Mouse (Mus musculus) T-helper 2 cell (primary cell): ENCODE data around the gene Tmem252.

ENCODE experiments used
- in situ Hi-C: fragments of 300-600 bp; cut with MboI, MseI; formaldehyde crosslinking; loops from one replicate; pipeline ENCODE4 v1.15.1; 2025; ENCODE audit warnings: high pct_unique_total_duplicates

The Tmem252 gene

DNA sequence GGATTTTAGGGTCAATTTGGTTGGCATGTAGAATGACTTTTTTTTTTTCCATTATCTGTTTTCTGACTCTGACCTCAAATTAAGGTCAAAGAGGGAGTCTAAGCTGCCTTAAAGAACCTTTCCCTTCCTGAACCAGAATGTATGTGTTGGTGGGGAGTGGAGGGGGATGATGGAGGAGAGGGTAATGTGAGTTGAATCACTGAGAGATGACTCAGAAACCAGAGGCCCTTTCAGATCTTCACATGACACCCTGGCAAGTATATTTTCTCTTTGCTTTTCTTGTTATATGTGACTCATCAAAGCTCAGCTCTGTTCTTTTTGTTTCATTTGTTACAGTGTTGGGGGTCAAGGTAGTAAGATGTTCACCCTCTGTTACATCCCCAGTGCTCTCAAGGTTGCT, 46.6 kb downstream of the Tmem252 start:
- in situ Hi-C loops: no loop called here

DNA sequence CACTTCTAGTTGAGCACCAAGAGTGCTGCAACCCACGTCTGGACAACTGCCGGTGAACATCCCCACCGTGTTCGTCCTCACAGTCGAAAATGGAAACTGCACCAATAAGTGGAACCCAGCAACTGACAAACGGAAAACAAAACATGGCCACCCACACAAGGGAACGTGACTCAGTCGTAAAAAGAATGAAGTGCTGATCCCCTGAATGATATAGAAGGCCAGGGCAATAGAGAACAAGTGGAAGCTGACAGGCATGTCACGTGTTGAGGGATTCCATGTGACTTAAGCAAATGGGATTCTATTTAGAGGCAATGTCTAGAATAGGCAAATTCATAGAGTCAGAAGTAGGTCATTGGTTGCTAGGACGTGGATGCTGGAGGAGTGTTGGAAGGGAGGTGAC, 50.6 kb downstream of the Tmem252 start:
- in situ Hi-C loops: no loop called here

DNA sequence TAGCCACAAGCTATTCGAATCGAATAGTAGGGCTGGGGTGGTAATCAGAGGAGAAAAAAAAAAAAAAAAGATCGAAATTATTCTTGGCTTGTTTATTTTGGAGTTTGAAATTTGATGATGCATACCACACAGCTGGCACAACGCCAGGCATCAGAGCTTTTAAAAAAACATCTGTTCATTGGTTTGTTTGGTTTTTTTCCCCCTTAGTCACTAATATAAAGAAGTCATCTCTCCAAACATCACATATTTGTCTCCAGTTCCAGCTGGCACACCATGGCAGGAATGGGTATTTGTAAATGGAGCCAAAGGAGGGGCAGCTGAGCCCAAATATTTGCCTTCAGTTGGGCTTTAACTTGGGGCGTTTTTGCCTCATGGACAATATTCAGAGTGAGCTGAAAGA, 56.9 kb downstream of the Tmem252 start:
- in situ Hi-C loops: no loop called here
